In the genomic region with DNA sequence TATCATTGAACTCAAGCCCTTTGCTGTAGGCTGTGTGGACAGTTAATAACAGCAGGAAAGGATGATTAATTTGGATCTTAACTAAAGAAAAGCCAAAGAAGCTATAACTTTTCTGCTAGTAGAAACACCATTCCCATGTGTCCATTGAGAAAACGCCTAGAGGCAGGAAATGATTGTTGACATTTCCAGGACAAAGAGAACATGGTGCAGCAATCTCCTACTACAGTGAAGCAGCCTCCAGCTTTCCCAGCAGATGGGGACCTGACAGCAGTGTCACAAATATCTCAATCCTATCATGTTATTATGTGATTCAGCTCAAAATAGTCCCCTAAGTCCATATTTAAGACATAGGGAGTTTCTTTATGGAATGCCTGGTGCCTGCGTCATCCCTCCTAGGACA, we compare ENCODE assay signal across 22 mouse cellular contexts.
"Had no signal": no experiment of that assay in that cellular context is flagged by ENCODE, and none has a peak within 500 bp of the region (broad histone marks: within the 10 kb centered on the region; RNA-seq: fewer than 3 reads in every experiment).

No protein-coding gene starts in this region.

- H3K4me2 ChIP-seq: limb, embryonic 12.5 days; limb, embryonic 15.5 days; liver, embryonic 11.5 days; lung, embryonic 15.5 days; midbrain, embryonic 11.5 days; neural tube, embryonic 12.5 days; neural tube, embryonic 15.5 days had no signal

- ATAC-seq: inflammation-experienced regulatory T-cells, adult 6 months; intestine, embryonic 16.5 days; liver, postnatal 0 days had no signal

- H3K27ac ChIP-seq: limb, embryonic 12.5 days; limb, embryonic 15.5 days; liver, embryonic 14.5 days; lung, embryonic 15.5 days; neural tube, embryonic 12.5 days; neural tube, embryonic 15.5 days; stomach, postnatal 0 days had no signal

- H3K36me3 ChIP-seq: limb, embryonic 12.5 days; limb, embryonic 15.5 days; lung, embryonic 15.5 days; neural tube, embryonic 12.5 days; neural tube, embryonic 15.5 days had no signal

- H3K27me3 ChIP-seq: limb, embryonic 12.5 days; limb, embryonic 15.5 days; lung, embryonic 15.5 days; neural tube, embryonic 12.5 days; neural tube, embryonic 15.5 days had no signal

- H3K9ac ChIP-seq: limb, embryonic 12.5 days; limb, embryonic 15.5 days; liver, embryonic 14.5 days; liver, postnatal 0 days; lung, embryonic 15.5 days; neural tube, embryonic 12.5 days; neural tube, embryonic 15.5 days had no signal

- H3K4me1 ChIP-seq: limb, embryonic 12.5 days; limb, embryonic 15.5 days; lung, embryonic 15.5 days; neural tube, embryonic 12.5 days; neural tube, embryonic 15.5 days had no signal

- H3K9me3 ChIP-seq: limb, embryonic 12.5 days; limb, embryonic 15.5 days; lung, embryonic 15.5 days; neural tube, embryonic 12.5 days; neural tube, embryonic 15.5 days had no signal

- DNase-seq: left cerebral cortex, postnatal 4 days; liver, postnatal 0 days; lung, postnatal 10 days; lung, postnatal 4 days; midbrain, embryonic 14.5 days; right cerebral cortex, adult 18-20 months; right cerebral cortex, postnatal 14 days; right cerebral cortex, postnatal 4 days; thymus, adult 2 months; thymus, postnatal 14 days; thymus, postnatal 4 days had no signal

- H3K4me3 ChIP-seq: limb, embryonic 12.5 days; limb, embryonic 15.5 days; lung, embryonic 15.5 days; neural tube, embryonic 12.5 days; neural tube, embryonic 15.5 days had no signal
